Mouse (Mus musculus): Measurements from ENCODE around the gene Foxn2. TPM values are rescaled to one million over a fixed set of nuclear protein-coding genes. Genes with fewer than 3 reads are reported as not detected.

Gene Foxn2
- polyA plus RNA-seq (2017; shearing (Covaris generic)) = 10 to 100 TPM; 21.7 to 34.9 TPM

GRCm38 (mm10) chr17:88440285-88441000 lies at the start of gene Foxn2:
TSS of gene Foxn2 (plus strand) at chr17:88440711.

GRCm38 (mm10) chr17:88529519-88530235 lies 89.2 kb downstream of the Foxn2 start, which contains the start of gene Ppp1r21:
TSS of gene Ppp1r21 (plus strand) at chr17:88530118.

Other genes starting within 250 kb of the Foxn2 start
- 10 to 100 TPM; 29.8 to 30.8 TPM for gene Ppp1r21, start 89.4 kb downstream of the Foxn2 start, polyA plus RNA-seq (2017; shearing (Covaris generic))
- 1 to 10 TPM; 1.5 to 2.4 TPM for gene Ston1, start 157.0 kb downstream of the Foxn2 start, polyA plus RNA-seq (2017; shearing (Covaris generic))
- gene Gtf2a1l, start 227.9 kb downstream of the Foxn2 start, polyA plus RNA-seq (2017; shearing (Covaris generic)) = under 1 TPM; 0.61 to 0.67 TPM